Mouse (Mus musculus) gastrocnemius, adult 2 months (tissue): ENCODE results near the gene Glmp. TPM values are rescaled to one million over a fixed set of nuclear protein-coding genes. Genes with fewer than 3 reads are reported as not detected.
A peak's percentile ranks its signal among the peaks of the same experiment; 100 is the strongest.
"Not testable (repeated sequence)": the region's sequence is repeated elsewhere in the genome, so short reads cannot be mapped to it uniquely, and the experiment has no call there.

ENCODE experiments used
- DNase-seq: peaks from one replicate; pipeline ENCODE4 v3.0.0; 2022
- H3K27ac ChIP-seq: fragments of 200-600 bp; 2 replicates; pipeline ENCODE4 v1.8.1; 2022; ENCODE audit warnings: mild to moderate bottlenecking
- H3K4me3 ChIP-seq: fragments of 200-600 bp; 2 replicates; pipeline ENCODE4 v1.8.1; 2022; ENCODE audit warnings: mild to moderate bottlenecking, moderate library complexity
- CTCF ChIP-seq: fragments of 200-600 bp; IDR thresholded peaks from 2 replicates; pipeline ENCODE4 v1.8.1; 2022; ENCODE audit warnings: antibody characterized with exemption, mild to moderate bottlenecking, moderate library complexity
- intact Hi-C: fragments of 180-260 bp; cut with DNase I; formaldehyde crosslinking; loops from one replicate; pipeline ENCODE4 v1.15.1; 2025
- long read RNA-seq, 2 experiments: library from polyadenylated mRNA; stranded (forward); transcript quantifications; one replicate each; pipeline ENCODE4 v2.0.0; 2021
- total RNA-seq, 2 experiments: library from RNA; stranded (reverse); gene quantifications; 2 replicates each; pipeline ENCODE4 v1.2.3; 2021

The Glmp gene
- total RNA-seq: 10 to 100 TPM; 39.0 to 39.8 TPM
- long read RNA-seq, experiment 1, full-length matches to known transcripts: 29 of 32 reads
- long read RNA-seq, experiment 1, partial matches to known transcripts: 1 of 32 reads
- long read RNA-seq, experiment 1, other reads (novel, unspliced or antisense): 2 of 32 reads
- long read RNA-seq, experiment 2, full-length matches to known transcripts: 37 of 37 reads
- long read RNA-seq, experiment 2, partial matches to known transcripts: 0 of 37 reads
- long read RNA-seq, experiment 2, other reads (novel, unspliced or antisense): 0 of 37 reads

GRCm38 (mm10) chr3:88324951-88325405, at the start of gene Glmp:
TSS of gene Glmp (plus strand) at chr3:88325023.
- intact Hi-C loops: no loop called here
- Histone ChIP-seq H3K4me3 (peak within 1 kb of the TSS; percentile 97), H3K27ac (peak within 1 kb of the TSS; percentile 90)
- no peak for TF ChIP-seq CTCF
- DNase-seq: peak; percentile 75

- H3K4me3 ChIP-seq: no peak overlapping the region
- intact Hi-C loops: no loop called here
- H3K27ac ChIP-seq: no peak overlapping the region
These were observed 48.7 kb upstream of the Glmp start for GRCm38 (mm10) chr3:88276121-88276520.

GRCm38 (mm10) chr3:88276529-88277143, 48.2 kb upstream of the Glmp start:
- no peak overlapping the region for H3K4me3 ChIP-seq
- DNase-seq: no peak
- peak; percentile 53 for TF ChIP-seq CTCF
- H3K27ac ChIP-seq: no peak overlapping the region
- intact Hi-C loops: no loop called here

More at GRCm38 (mm10) chr3:88276121-88276520, 48.7 kb upstream of the Glmp start:
- no peak for DNase-seq
- TF ChIP-seq CTCF: no peak

- DNase-seq: no peak
- no peak for TF ChIP-seq CTCF
- intact Hi-C loops: no loop called here
- Histone ChIP-seq H3K27ac (no peak overlapping the region), H3K4me3 (no peak overlapping the region)
These were observed 44.8 kb upstream of the Glmp start for GRCm38 (mm10) chr3:88280035-88280434.

- H3K27ac ChIP-seq, H3K4me3 ChIP-seq, intact Hi-C loops, DNase-seq: not testable (repeated sequence)
These were observed 43.5 kb upstream of the Glmp start for GRCm38 (mm10) chr3:88281141-88281916.

GRCm38 (mm10) chr3:88284815-88285564, 39.8 kb upstream of the Glmp start:
- H3K4me3 ChIP-seq, DNase-seq, H3K27ac ChIP-seq, intact Hi-C loops: not testable (repeated sequence)

GRCm38 (mm10) chr3:88285565-88285895, 39.3 kb upstream of the Glmp start:
- DNase-seq, H3K27ac ChIP-seq, intact Hi-C loops, H3K4me3 ChIP-seq: not testable (repeated sequence)

GRCm38 (mm10) chr3:88287110-88287509, 37.7 kb upstream of the Glmp start, which contains the start of gene Gm38392:
TSS of gene Gm38392 (minus strand) at chr3:88287210.
- DNase-seq: no peak
- TF ChIP-seq CTCF: no peak
- Histone ChIP-seq H3K27ac (no peak within 1 kb of the TSS), H3K4me3 (no peak within 1 kb of the TSS)
- intact Hi-C loops: no loop called here

- H3K4me3 ChIP-seq, intact Hi-C loops, DNase-seq, H3K27ac ChIP-seq: not testable (repeated sequence)
These were observed 36.6 kb upstream of the Glmp start for GRCm38 (mm10) chr3:88288133-88288713.

GRCm38 (mm10) chr3:88291970-88292369, 32.9 kb upstream of the Glmp start:
- TF ChIP-seq CTCF: peak; percentile 58
- DNase-seq: peak; percentile 25
- Histone ChIP-seq H3K27ac (no peak overlapping the region), H3K4me3 (no peak overlapping the region)
- intact Hi-C loops: no loop called here

- H3K27ac ChIP-seq, DNase-seq, intact Hi-C loops, H3K4me3 ChIP-seq: not testable (repeated sequence)
These were observed 29.6 kb upstream of the Glmp start for GRCm38 (mm10) chr3:88295272-88295671.

GRCm38 (mm10) chr3:88296110-88296560, 28.7 kb upstream of the Glmp start:
- H3K4me3 ChIP-seq: peak overlapping the region; percentile 80
- H3K27ac ChIP-seq: peak overlapping the region; percentile 96
- intact Hi-C loops: no loop called here
- no peak for TF ChIP-seq CTCF
- DNase-seq: no peak
